ENCODE assay signal across 9 mouse cellular contexts in genomic region chr2:170356667-170357374, GRCm38 (mm10).
DNase-seq lines count a peak whose midpoint lies in the region; ATAC-seq and TF ChIP-seq lines count a peak whose summit lies in the region.
"Had no signal": no experiment of that assay in that cellular context is flagged by ENCODE, and none has a peak within 500 bp of the region (broad histone marks: within the 10 kb centered on the region; RNA-seq: fewer than 3 reads in every experiment).

No protein-coding gene starts in this region.

- DNase-seq in hindbrain, postnatal 0 days (ENCODE audit: low spot score) = no peak
- no peak for DNase-seq in hindbrain, embryonic 11.5 days (ENCODE audit: low spot score)
- peak; percentile 26 for DNase-seq in CD4-positive helper T cell, adult 2 months (ENCODE audit: low read depth, low spot score)
- peak; percentile 19 for DNase-seq in T-cell, adult 2 months (ENCODE audit: low spot score)
- DNase-seq in midbrain, embryonic 14.5 days = peak; percentile 42
- DNase-seq in layer of hippocampus, postnatal 10 days (ENCODE audit: low spot score in 2 of 2) = no peak
- no peak for DNase-seq in layer of hippocampus, adult 8-10 months (ENCODE audit: low spot score in 2 of 2)

- H3K36me3 ChIP-seq in hindbrain, postnatal 0 days (ENCODE audit: insufficient read depth, low read length) = no peaks in the 10 kb centered on the region
- H3K36me3 ChIP-seq in hindbrain, embryonic 11.5 days (ENCODE audit: control insufficient read depth, insufficient read depth, low read length) = no peaks in the 10 kb centered on the region
- H3K36me3 ChIP-seq in midbrain, embryonic 14.5 days (ENCODE audit: control insufficient read depth, insufficient read depth, low read length) = no peaks in the 10 kb centered on the region
- H3K36me3 ChIP-seq: limb, embryonic 15.5 days had no signal

- no peak overlapping the region for H3K4me2 ChIP-seq in hindbrain, postnatal 0 days (ENCODE audit: low read depth, low read length)
- no peak overlapping the region for H3K4me2 ChIP-seq in hindbrain, embryonic 11.5 days (replicated peaks; ENCODE audit: low read depth, low read length)
- H3K4me2 ChIP-seq in midbrain, embryonic 14.5 days (ENCODE audit: low read length) = no peak overlapping the region
- H3K4me2 ChIP-seq: limb, embryonic 15.5 days had no signal

- TF ChIP-seq CTCF in hindbrain, postnatal 0 days (IDR thresholded peaks at IDR 0.05; ENCODE audit: low read depth) = peak; percentile 37

- no peaks in the 10 kb centered on the region for H3K4me1 ChIP-seq in hindbrain, postnatal 0 days (ENCODE audit: insufficient read depth, low read length)
- H3K4me1 ChIP-seq in hindbrain, embryonic 11.5 days (replicated peaks; ENCODE audit: control insufficient read depth, insufficient read depth, low read length) = no peaks in the 10 kb centered on the region
- peaks cover 3% of the 10 kb centered on the region; the same call in 1 of the 2 replicates for H3K4me1 ChIP-seq in midbrain, embryonic 14.5 days (ENCODE audit: control insufficient read depth, insufficient read depth, low read length)

- H3K27me3 ChIP-seq in hindbrain, postnatal 0 days (ENCODE audit: insufficient read depth, low read length) = no peaks in the 10 kb centered on the region
- no peaks in the 10 kb centered on the region for H3K27me3 ChIP-seq in hindbrain, embryonic 11.5 days (ENCODE audit: control insufficient read depth, insufficient read depth, low read length)
- H3K27me3 ChIP-seq in midbrain, embryonic 14.5 days (ENCODE audit: control insufficient read depth, insufficient read depth, low read length) = no peaks in the 10 kb centered on the region
- H3K27me3 ChIP-seq: limb, embryonic 15.5 days had no signal

- 0 out of 2 replicates have a peak, but pooled peaks have one; percentile 29 for ATAC-seq in hindbrain, postnatal 0 days
- no peak for ATAC-seq in hindbrain, embryonic 11.5 days (ENCODE audit: low FRiP score)
- ATAC-seq in midbrain, embryonic 14.5 days (ENCODE audit: low FRiP score, low TSS enrichment) = no peak
- ATAC-seq: hindbrain, embryonic 16.5 days had no signal

- no peak overlapping the region for H3K9ac ChIP-seq in hindbrain, postnatal 0 days (replicated peaks; ENCODE audit: low read length)
- H3K9ac ChIP-seq in hindbrain, embryonic 11.5 days (ENCODE audit: low read depth, low read length) = no peak overlapping the region
- H3K9ac ChIP-seq in midbrain, embryonic 14.5 days (replicated peaks; ENCODE audit: low read length) = no peak overlapping the region
- H3K9ac ChIP-seq: limb, embryonic 15.5 days had no signal

- 60% methylated on average over 16 of the region's 16 CpGs for WGBS in hindbrain, postnatal 0 days
- 57% methylated on average over 16 of the region's 16 CpGs for WGBS in hindbrain, embryonic 11.5 days
- 61% methylated on average over 16 of the region's 16 CpGs for WGBS in midbrain, embryonic 14.5 days

- no peak overlapping the region for H3K27ac ChIP-seq in hindbrain, postnatal 0 days
- no peak overlapping the region for H3K27ac ChIP-seq in hindbrain, embryonic 11.5 days (ENCODE audit: low read depth, low read length)
- no peak overlapping the region for H3K27ac ChIP-seq in midbrain, embryonic 14.5 days (replicated peaks; ENCODE audit: low read depth, low read length)
- H3K27ac ChIP-seq: limb, embryonic 15.5 days had no signal

- no peaks in the 10 kb centered on the region for H3K9me3 ChIP-seq in hindbrain, postnatal 0 days (ENCODE audit: low read length)
- H3K9me3 ChIP-seq in hindbrain, embryonic 11.5 days (ENCODE audit: control insufficient read depth, low read length) = no peaks in the 10 kb centered on the region
- H3K9me3 ChIP-seq in midbrain, embryonic 14.5 days (ENCODE audit: control insufficient read depth, low read length) = no peaks in the 10 kb centered on the region
- H3K9me3 ChIP-seq: limb, embryonic 15.5 days had no signal

- no peak overlapping the region for H3K4me3 ChIP-seq in hindbrain, postnatal 0 days (ENCODE audit: low read length)
- H3K4me3 ChIP-seq in hindbrain, embryonic 11.5 days (ENCODE audit: low read depth, low read length) = no peak overlapping the region
- H3K4me3 ChIP-seq in midbrain, embryonic 14.5 days (replicated peaks; ENCODE audit: low read depth, low read length) = no peak overlapping the region
- H3K4me3 ChIP-seq: limb, embryonic 15.5 days had no signal

Comparison
In these comparisons a context has a peak if more than half of its experiments do, and no peak if none do; other contexts are left out.
1. DNase-seq: peak in CD4-positive helper T cell, adult 2 months (single experiment), T-cell, adult 2 months (single experiment) and midbrain, embryonic 14.5 days (single experiment); none in hindbrain, postnatal 0 days (single experiment), hindbrain, embryonic 11.5 days (single experiment), layer of hippocampus, postnatal 10 days (0 of 2) and layer of hippocampus, adult 8-10 months (0 of 2).